Mouse (Mus musculus): ENCODE data around the gene Plek2. TPM values are rescaled to one million over a fixed set of nuclear protein-coding genes. Genes with fewer than 3 reads are reported as not detected.
"Not testable (repeated sequence)": the region's sequence is repeated elsewhere in the genome, so short reads cannot be mapped to it uniquely, and the experiment has no call there.

Gene Plek2
- polyA plus RNA-seq, 1 experiment, result 4.1 TPM

- no peak overlapping the region for H3K4me3 ChIP-seq (replicated peaks; ENCODE audit: control insufficient read depth, low read depth, low read length)
- TF ChIP-seq CTCF (IDR thresholded peaks at IDR 0.05; ENCODE audit: control insufficient read depth, insufficient read depth, low read length), result no peak
- TF ChIP-seq POLR2A (IDR thresholded peaks at IDR 0.05; ENCODE audit: borderline replicate concordance, control insufficient read depth, low read depth, low read length), result no peak
- WGBS, result 79% methylated on average over 7 of the region's 7 CpGs
- H3K27ac ChIP-seq (ENCODE audit: control insufficient read depth, insufficient read depth, low read depth, low read length, poor library complexity), result no peak overlapping the region
- H3K4me1 ChIP-seq (ENCODE audit: control insufficient read depth, insufficient read depth, low read length), result no peaks in the 10 kb centered on the region
These were observed 32.8 kb upstream of the Plek2 start for GRCm38 (mm10) chr12:78939393-78940037.

DNA sequence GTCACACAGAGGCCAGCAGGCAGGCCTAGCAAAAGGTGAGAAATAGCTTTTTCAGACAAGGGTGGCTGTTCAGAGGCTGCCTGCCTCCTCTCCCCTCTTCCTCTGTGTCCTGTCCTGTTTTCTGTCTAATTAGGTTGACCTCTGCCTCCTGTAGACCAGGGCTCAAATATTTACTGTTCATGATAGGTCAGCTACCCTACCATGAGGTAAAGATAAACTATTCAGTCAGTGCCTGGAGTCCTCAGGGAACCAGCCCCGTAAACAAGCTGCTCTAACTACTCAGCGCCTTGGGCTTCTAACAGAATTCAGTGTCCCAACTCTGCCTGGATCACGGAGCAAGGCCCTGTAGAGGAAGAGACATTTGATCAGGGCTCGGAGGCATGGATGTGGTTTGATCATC lies 29.7 kb upstream of the Plek2 start:
- WGBS, result 75% methylated on average over 4 of the region's 4 CpGs
- Histone ChIP-seq H3K4me3 (replicated peaks; ENCODE audit: control insufficient read depth, low read depth, low read length) (no peak overlapping the region), H3K4me1 (ENCODE audit: control insufficient read depth, insufficient read depth, low read length) (no peaks in the 10 kb centered on the region), H3K27ac (ENCODE audit: control insufficient read depth, insufficient read depth, low read depth, low read length, poor library complexity) (no peak overlapping the region)
- TF ChIP-seq CTCF (IDR thresholded peaks at IDR 0.05; ENCODE audit: control insufficient read depth, insufficient read depth, low read length), result no peak
- TF ChIP-seq POLR2A (IDR thresholded peaks at IDR 0.05; ENCODE audit: borderline replicate concordance, control insufficient read depth, low read depth, low read length), result no peak

DNA sequence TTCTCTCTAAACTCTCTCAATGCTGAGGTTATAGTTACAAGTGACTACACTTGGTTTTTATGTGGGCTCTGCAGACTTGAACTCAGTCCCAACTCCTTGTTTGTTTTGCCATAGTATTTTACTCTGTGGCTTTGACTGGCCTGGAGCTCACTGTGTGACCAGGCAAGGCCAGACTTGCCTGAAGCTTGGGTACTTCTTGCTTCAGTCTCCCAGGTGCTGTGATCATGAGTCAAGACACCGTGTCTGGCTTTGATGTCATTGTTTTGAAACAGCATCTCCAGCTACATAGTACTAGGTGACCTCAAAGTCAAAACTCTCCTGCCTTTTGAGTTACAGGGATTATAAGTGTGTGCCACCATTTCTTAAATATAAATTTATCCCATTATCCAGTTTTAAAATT lies 23.1 kb upstream of the Plek2 start:
- no peak overlapping the region for H3K4me3 ChIP-seq (replicated peaks; ENCODE audit: control insufficient read depth, low read depth, low read length)
- 76% methylated on average over 1 of the region's 1 CpGs for WGBS

DNA sequence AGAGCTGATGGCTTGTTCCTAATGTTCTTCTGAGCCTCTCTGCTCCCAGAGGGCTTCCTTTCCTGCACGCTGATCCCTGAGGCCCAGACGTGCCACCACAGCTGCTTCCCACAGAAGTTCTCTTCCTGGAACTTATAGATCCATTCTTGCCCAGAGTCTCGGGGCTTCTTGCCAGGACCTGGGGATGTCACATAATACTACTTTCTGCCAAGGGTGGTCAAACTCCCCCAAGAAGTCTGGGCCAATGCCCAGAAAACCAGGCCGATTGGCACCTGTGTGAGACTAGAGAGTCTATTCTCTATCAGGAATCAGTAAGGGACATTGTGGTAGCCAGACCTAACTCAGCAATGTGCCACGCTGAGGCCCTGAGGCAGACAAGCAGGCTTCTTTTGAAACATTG lies 20.5 kb upstream of the Plek2 start:
- WGBS, result 66% methylated on average over 5 of the region's 5 CpGs
- TF ChIP-seq POLR2A (IDR thresholded peaks at IDR 0.05; ENCODE audit: borderline replicate concordance, control insufficient read depth, low read depth, low read length), result no peak
- no peak for TF ChIP-seq CTCF (IDR thresholded peaks at IDR 0.05; ENCODE audit: control insufficient read depth, insufficient read depth, low read length)
- Histone ChIP-seq H3K4me3 (replicated peaks; ENCODE audit: control insufficient read depth, low read depth, low read length) (no peak overlapping the region), H3K27ac (ENCODE audit: control insufficient read depth, insufficient read depth, low read depth, low read length, poor library complexity) (no peak overlapping the region), H3K4me1 (ENCODE audit: control insufficient read depth, insufficient read depth, low read length) (peaks cover 2% of the 10 kb centered on the region)

More for the DNA sequence above, 23.1 kb upstream of the Plek2 start:
- H3K27ac ChIP-seq (ENCODE audit: control insufficient read depth, insufficient read depth, low read depth, low read length, poor library complexity), result no peak overlapping the region
- peaks cover 2% of the 10 kb centered on the region for H3K4me1 ChIP-seq (ENCODE audit: control insufficient read depth, insufficient read depth, low read length)
- no peak for TF ChIP-seq POLR2A (IDR thresholded peaks at IDR 0.05; ENCODE audit: borderline replicate concordance, control insufficient read depth, low read depth, low read length)
- no peak for TF ChIP-seq CTCF (IDR thresholded peaks at IDR 0.05; ENCODE audit: control insufficient read depth, insufficient read depth, low read length)

GRCm38 (mm10) chr12:78923539-78924189 lies 16.9 kb upstream of the Plek2 start:
- Histone ChIP-seq H3K27ac (ENCODE audit: control insufficient read depth, insufficient read depth, low read depth, low read length, poor library complexity) (peak overlapping the region; percentile 66), H3K4me3 (replicated peaks; ENCODE audit: control insufficient read depth, low read depth, low read length) (no peak overlapping the region), H3K4me1 (ENCODE audit: control insufficient read depth, insufficient read depth, low read length) (peaks cover 3% of the 10 kb centered on the region)
- no peak for TF ChIP-seq CTCF (IDR thresholded peaks at IDR 0.05; ENCODE audit: control insufficient read depth, insufficient read depth, low read length)
- no peak for TF ChIP-seq POLR2A (IDR thresholded peaks at IDR 0.05; ENCODE audit: borderline replicate concordance, control insufficient read depth, low read depth, low read length)
- WGBS, result 39% methylated on average over 7 of the region's 7 CpGs

DNA sequence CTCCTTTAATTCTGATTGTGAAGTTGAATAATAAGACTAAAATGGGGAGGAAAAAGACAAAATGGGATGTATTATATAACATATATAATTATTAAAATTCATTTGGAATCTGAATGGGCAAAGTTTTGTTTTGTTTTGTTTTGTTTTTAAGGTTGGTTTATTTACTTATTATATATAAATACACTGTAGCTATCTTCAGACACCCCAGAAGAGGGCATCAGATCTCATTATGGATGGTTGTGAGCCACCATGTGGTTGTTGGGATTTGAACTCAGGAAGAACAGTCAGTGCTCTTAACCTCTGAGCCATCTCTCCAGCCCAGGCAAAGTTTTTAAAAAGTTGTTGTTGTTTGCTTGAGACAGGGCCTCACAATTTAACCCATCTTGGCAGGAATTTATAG lies 16.2 kb upstream of the Plek2 start:
- H3K27ac ChIP-seq (ENCODE audit: control insufficient read depth, insufficient read depth, low read depth, low read length, poor library complexity), result peak overlapping the region; percentile 66
- H3K4me3 ChIP-seq (replicated peaks; ENCODE audit: control insufficient read depth, low read depth, low read length); H3K4me1 ChIP-seq (ENCODE audit: control insufficient read depth, insufficient read depth, low read length): not testable (repeated sequence)

- TF ChIP-seq CTCF (IDR thresholded peaks at IDR 0.05; ENCODE audit: control insufficient read depth, insufficient read depth, low read length) (no peak), POLR2A (IDR thresholded peaks at IDR 0.05; ENCODE audit: borderline replicate concordance, control insufficient read depth, low read depth, low read length) (no peak)
- Histone ChIP-seq H3K27ac (ENCODE audit: control insufficient read depth, insufficient read depth, low read depth, low read length, poor library complexity) (no peak overlapping the region), H3K4me1 (ENCODE audit: control insufficient read depth, insufficient read depth, low read length) (peaks cover 1% of the 10 kb centered on the region; the same call in 1 of the 2 replicates), H3K4me3 (replicated peaks; ENCODE audit: control insufficient read depth, low read depth, low read length) (no peak overlapping the region)
- 69% methylated on average over 3 of the region's 3 CpGs for WGBS
These were observed 15.3 kb upstream of the Plek2 start for GRCm38 (mm10) chr12:78922058-78922457.

DNA sequence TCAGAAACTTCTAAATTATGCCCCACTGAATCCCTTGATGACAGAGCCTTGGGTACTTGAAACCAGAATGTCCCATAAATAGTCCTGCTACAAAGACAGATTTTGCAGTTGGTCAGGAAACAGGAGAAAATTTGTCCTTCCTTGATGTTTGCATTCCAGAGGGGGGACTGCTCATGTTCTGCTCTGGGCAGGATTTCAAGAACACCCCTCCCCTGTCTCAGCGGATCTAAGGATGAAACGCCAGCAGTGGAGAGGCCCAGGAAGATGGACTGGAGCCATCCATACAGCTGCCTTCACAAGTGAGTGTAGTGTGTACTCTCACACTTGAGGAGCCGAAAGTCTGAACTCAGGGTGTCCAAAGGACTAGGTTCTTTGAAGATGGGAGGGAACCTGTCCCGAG lies 14.7 kb upstream of the Plek2 start:
- Histone ChIP-seq H3K4me3 (replicated peaks; ENCODE audit: control insufficient read depth, low read depth, low read length) (no peak overlapping the region), H3K27ac (ENCODE audit: control insufficient read depth, insufficient read depth, low read depth, low read length, poor library complexity) (no peak overlapping the region), H3K4me1 (ENCODE audit: control insufficient read depth, insufficient read depth, low read length) (peaks cover 1% of the 10 kb centered on the region; the same call in 1 of the 2 replicates)
- TF ChIP-seq CTCF (IDR thresholded peaks at IDR 0.05; ENCODE audit: control insufficient read depth, insufficient read depth, low read length) (no peak), POLR2A (IDR thresholded peaks at IDR 0.05; ENCODE audit: borderline replicate concordance, control insufficient read depth, low read depth, low read length) (no peak)
- WGBS, result 92% methylated on average over 4 of the region's 4 CpGs

Measured in bone marrow, adult 2 months (tissue).